Mouse (Mus musculus) thymus, adult 2 months (tissue): Measurements from ENCODE around the gene Elp1.

ENCODE experiments used
- CTCF ChIP-seq: fragments of 200-500 bp; IDR thresholded peaks from 2 replicates; pipeline ENCODE4 v1.5.1; 2012; ENCODE audit warnings: mild to moderate bottlenecking, control low read depth, low read length, moderate library complexity, borderline replicate concordance; ENCODE audit not compliant: control insufficient read depth, poor library complexity, insufficient read depth; ENCODE audit errors: extremely low read depth
- POLR2A ChIP-seq: fragments of 200-500 bp; IDR thresholded peaks from 2 replicates; pipeline ENCODE4 v1.6.1; 2012; ENCODE audit warnings: mild to moderate bottlenecking, low read length, control low read depth, moderate library complexity; ENCODE audit not compliant: control insufficient read depth, poor library complexity, insufficient read depth; ENCODE audit errors: extremely low read depth

- TF ChIP-seq CTCF (no peak), POLR2A (no peak)
These were observed 41.8 kb upstream of the Elp1 start for GRCm38 (mm10) chr4:56843963-56844362.
